Mouse (Mus musculus) midbrain, postnatal 0 days (tissue): Measurements from ENCODE around the gene Zfp663. TPM values are rescaled to one million over a fixed set of nuclear protein-coding genes. Genes with fewer than 3 reads are reported as not detected.

Experiments used
- ATAC-seq: fragments of 200-750 bp; cut with Nextera tagmentation; 2 replicates; pipeline ENCODE4 v1.8.0; 2017; ENCODE audit warnings: moderate number of reproducible peaks, mild to moderate bottlenecking, moderate TSS enrichment, moderate library complexity; ENCODE audit not compliant: low FRiP score
- DNase-seq: peaks from one replicate; pipeline ENCODE4 v3.0.0-alpha.2; 2015; ENCODE audit warnings: low spot score
- H3K27ac ChIP-seq: fragments of 300-500 bp; sonication (generic); 2 replicates; pipeline ENCODE4 v1.5.1; 2014; ENCODE audit warnings: low read depth, mild to moderate bottlenecking, low read length, mixed read lengths
- H3K27me3 ChIP-seq: fragments of 300-500 bp; sonication (generic); 2 replicates; pipeline ENCODE4 v1.6.1; 2014; ENCODE audit warnings: low read length, control low read depth, mixed read lengths; ENCODE audit not compliant: insufficient read depth
- H3K36me3 ChIP-seq: fragments of 300-500 bp; sonication (generic); 2 replicates; pipeline ENCODE4 v1.6.1; 2014; ENCODE audit warnings: low read length, control low read depth, mixed read lengths; ENCODE audit not compliant: insufficient read depth
- H3K4me1 ChIP-seq: fragments of 300-500 bp; sonication (generic); 2 replicates; pipeline ENCODE4 v1.6.1; 2014; ENCODE audit warnings: mild to moderate bottlenecking, control low read depth, antibody characterized with exemption, low read length, mixed read lengths; ENCODE audit not compliant: insufficient read depth
- H3K4me2 ChIP-seq: fragments of 300-500 bp; sonication (generic); 2 replicates; pipeline ENCODE4 v1.6.1; 2014; ENCODE audit warnings: low read depth, mild to moderate bottlenecking, low read length, mixed read lengths; ENCODE audit not compliant: poor library complexity, severe bottlenecking
- H3K4me3 ChIP-seq: fragments of 300-500 bp; sonication (generic); 2 replicates; pipeline ENCODE4 v1.5.1; 2014; ENCODE audit warnings: low read depth, mild to moderate bottlenecking, low read length, moderate library complexity
- H3K9ac ChIP-seq: fragments of 300-500 bp; sonication (generic); replicated peaks from 2 replicates; pipeline ENCODE4 v1.6.1; 2014; ENCODE audit warnings: mild to moderate bottlenecking, low read length, moderate library complexity, mixed read lengths; ENCODE audit not compliant: poor library complexity, severe bottlenecking
- H3K9me3 ChIP-seq: fragments of 300-500 bp; sonication (generic); 2 replicates; pipeline ENCODE4 v1.6.1; 2016; ENCODE audit warnings: low read length, control low read depth
- CTCF ChIP-seq: IDR thresholded peaks from 2 replicates; pipeline ENCODE4 v1.5.1; 2016; ENCODE audit warnings: antibody characterized with exemption, mild to moderate bottlenecking
- WGBS: fragments of 180-500 bp; shearing (Covaris S2); extraction: QIAGEN DNeasy Blood & Tissue Kit; methylation state at CpG from one replicate; pipeline ENCODE4 v1.1.7; 2014; 5-methylcytosine and 5-hydroxymethylcytosine counted together
- polyA plus RNA-seq: library from polyadenylated mRNA; unstranded; fragments of >200 nt; fragmentation: Nextera tagmentation; extraction: Ambion mirVana; gene quantifications from 2 replicates; pipeline ENCODE4 v1.2.1, GENCODE M21; 2015
- total RNA-seq: library from RNA; depleted of rRNA; stranded (reverse); fragments of >200 nt; gene quantifications from 2 replicates; pipeline ENCODE4 v1.2.3, GENCODE M21; 2014; rRNA removed

Gene Zfp663
- total and polyA plus RNA-seq, 2 experiments from 2014 or later, result 4.3 to 10.2 TPM

- DNase-seq (no peak), ATAC-seq (no peak)
- no peaks in the 10 kb centered on the region for H3K27me3 ChIP-seq
- H3K36me3 ChIP-seq, result peaks cover 43% of the 10 kb centered on the region
- no peak for TF ChIP-seq CTCF
- no peak overlapping the region for H3K4me2 ChIP-seq
- H3K4me1 ChIP-seq, result peaks cover 13% of the 10 kb centered on the region; the same call in 1 of the 2 replicates
- WGBS, result 29% methylated on average over 13 of the region's 13 CpGs
- peak overlapping the region; percentile 19; the same call in 1 of the 2 replicates for H3K9ac ChIP-seq
- no peaks in the 10 kb centered on the region for H3K9me3 ChIP-seq
- H3K4me3 ChIP-seq, result no peak overlapping the region
- H3K27ac ChIP-seq, result peak overlapping the region; percentile 32; the same call in 1 of the 2 replicates
Observed at GRCm38 (mm10) chr2:165310818-165311425, 57.6 kb downstream of the Zfp663 start.

GRCm38 (mm10) chr2:165307801-165308200 is 60.7 kb downstream of the Zfp663 start:
- Histone ChIP-seq H3K4me3 (no peak overlapping the region), H3K4me1 (peaks cover 12% of the 10 kb centered on the region; the same call in 1 of the 2 replicates), H3K4me2 (no peak overlapping the region), H3K27me3 (no peaks in the 10 kb centered on the region), H3K9ac (no peak overlapping the region), H3K9me3 (no peaks in the 10 kb centered on the region), H3K27ac (no peak overlapping the region), H3K36me3 (peaks cover 53% of the 10 kb centered on the region)
- ATAC-seq (no peak), DNase-seq (no peak)
- WGBS, result 95% methylated on average over 6 of the region's 6 CpGs
- TF ChIP-seq CTCF, result no peak

- no peak for DNase-seq
- Histone ChIP-seq H3K4me2 (no peak overlapping the region), H3K9ac (no peak overlapping the region), H3K4me3 (no peak overlapping the region), H3K27ac (no peak overlapping the region), H3K4me1 (peaks cover 7% of the 10 kb centered on the region; the same call in 1 of the 2 replicates), H3K36me3 (peaks cover 62% of the 10 kb centered on the region), H3K27me3 (no peaks in the 10 kb centered on the region), H3K9me3 (no peaks in the 10 kb centered on the region)
- no peak for ATAC-seq
- 92% methylated on average over 8 of the region's 8 CpGs for WGBS
- no peak for TF ChIP-seq CTCF
Observed at GRCm38 (mm10) chr2:165305438-165305837, 63.1 kb downstream of the Zfp663 start.

- H3K4me3 ChIP-seq, result no peak overlapping the region
- 0 out of 2 replicates have a peak, but pooled peaks cover under 1% of the 10 kb centered on the region for H3K4me1 ChIP-seq
- H3K27me3 ChIP-seq, result no peaks in the 10 kb centered on the region
- no peaks in the 10 kb centered on the region for H3K9me3 ChIP-seq
- 88% methylated on average over 19 of the region's 19 CpGs for WGBS
- ATAC-seq, result no peak
- H3K36me3 ChIP-seq, result peaks cover 68% of the 10 kb centered on the region
- no peak for TF ChIP-seq CTCF
- no peak overlapping the region for H3K4me2 ChIP-seq
- H3K27ac ChIP-seq, result no peak overlapping the region
- no peak for DNase-seq
- H3K9ac ChIP-seq, result no peak overlapping the region
Observed at GRCm38 (mm10) chr2:165304819-165305218, 63.7 kb downstream of the Zfp663 start.

- no peak for ATAC-seq
- WGBS, result 91% methylated on average over 6 of the region's 6 CpGs
Observed at GRCm38 (mm10) chr2:165303354-165304012, 65.0 kb downstream of the Zfp663 start.

GRCm38 (mm10) chr2:165301409-165301808 is 67.1 kb downstream of the Zfp663 start:
- ATAC-seq (no peak), DNase-seq (no peak)
- Histone ChIP-seq H3K36me3 (peaks cover 81% of the 10 kb centered on the region), H3K4me1 (no peaks in the 10 kb centered on the region), H3K9ac (no peak overlapping the region), H3K27me3 (no peaks in the 10 kb centered on the region), H3K4me2 (no peak overlapping the region), H3K9me3 (no peaks in the 10 kb centered on the region), H3K27ac (no peak overlapping the region), H3K4me3 (no peak overlapping the region)
- 50% methylated on average over 3 of the region's 3 CpGs for WGBS
- no peak for TF ChIP-seq CTCF

More at GRCm38 (mm10) chr2:165303354-165304012, 65.0 kb downstream of the Zfp663 start:
- TF ChIP-seq CTCF, result no peak
- Histone ChIP-seq H3K27me3 (no peaks in the 10 kb centered on the region), H3K4me2 (no peak overlapping the region), H3K9ac (no peak overlapping the region), H3K4me3 (no peak overlapping the region), H3K36me3 (peaks cover 73% of the 10 kb centered on the region), H3K9me3 (no peaks in the 10 kb centered on the region), H3K4me1 (no peaks in the 10 kb centered on the region), H3K27ac (no peak overlapping the region)
- DNase-seq, result no peak

Other genes with a start within 250 kb of the Zfp663 start
- gene Cdh22, start 133.9 kb downstream of the Zfp663 start, total RNA-seq, result 41.3 and 47.9 TPM in 2 replicates
- gene Cdh22, start 133.9 kb downstream of the Zfp663 start, polyA plus RNA-seq, result 21.9 and 23.2 TPM in 2 replicates
- gene Slc35c2, start 80.9 kb downstream of the Zfp663 start, total RNA-seq, result 89.6 and 98.9 TPM in 2 replicates
- gene Slc35c2, start 80.9 kb downstream of the Zfp663 start, polyA plus RNA-seq, result 68.7 and 69.3 TPM in 2 replicates
- gene Elmo2, start 42.2 kb downstream of the Zfp663 start, total RNA-seq, result 98.6 and 99.4 TPM in 2 replicates
- gene Elmo2, start 42.2 kb downstream of the Zfp663 start, polyA plus RNA-seq, result 77.2 and 80.2 TPM in 2 replicates
- 15.1 and 18.2 TPM in 2 replicates for gene Zfp334, start 19.5 kb upstream of the Zfp663 start, total RNA-seq
- gene Zfp334, start 19.5 kb upstream of the Zfp663 start, polyA plus RNA-seq, result 4.2 TPM in 2 replicates
- gene Ocstamp, start 31.7 kb upstream of the Zfp663 start, total RNA-seq, result not detected in 2 replicates
- gene Ocstamp, start 31.7 kb upstream of the Zfp663 start, polyA plus RNA-seq, result 0.04 and 0.06 TPM in 2 replicates
- 25.5 and 32.1 TPM in 2 replicates for gene Slc13a3, start 104.5 kb upstream of the Zfp663 start, total RNA-seq
- 17.4 and 20.3 TPM in 2 replicates for gene Slc13a3, start 104.5 kb upstream of the Zfp663 start, polyA plus RNA-seq
- 37.1 and 54.9 TPM in 2 replicates for gene Trp53rka, start 124.6 kb upstream of the Zfp663 start, total RNA-seq
- 37.0 and 40.3 TPM in 2 replicates for gene Trp53rka, start 124.6 kb upstream of the Zfp663 start, polyA plus RNA-seq
- 1.8 and 1.9 TPM in 2 replicates for gene Slc2a10, start 135.1 kb upstream of the Zfp663 start, total RNA-seq
- gene Slc2a10, start 135.1 kb upstream of the Zfp663 start, polyA plus RNA-seq, result 2.5 and 2.6 TPM in 2 replicates
- 12.0 and 21.6 TPM in 2 replicates for gene Eya2, start 226.3 kb upstream of the Zfp663 start, total RNA-seq
- 6.0 and 7.1 TPM in 2 replicates for gene Eya2, start 226.3 kb upstream of the Zfp663 start, polyA plus RNA-seq